Mouse (Mus musculus) CD8-positive naive resting alpha-beta T cell, adult 2 months (primary cell): ENCODE results near the gene Prok1.

ENCODE experiments used
- DNase-seq, 2 experiments: peaks; one replicate each; pipeline ENCODE4 v3.0.0; 2022; ENCODE audit warnings: low read depth in 2 of 2, low spot score in 2 of 2

Gene Prok1

GRCm38 (mm10) chr3:107238471-107238980 is 981 bp downstream of the Prok1 start:
- DNase-seq: no peak

GRCm38 (mm10) chr3:107238051-107238450 is 1.5 kb downstream of the Prok1 start:
- no peak for DNase-seq

- DNase-seq: no peak
Observed at GRCm38 (mm10) chr3:107233945-107234344, 5.6 kb downstream of the Prok1 start.

- DNase-seq: peak; percentile 73 to 79
Observed at GRCm38 (mm10) chr3:107233351-107233813, 6.1 kb downstream of the Prok1 start.

- DNase-seq: no peak
Observed at GRCm38 (mm10) chr3:107231202-107231601, 8.3 kb downstream of the Prok1 start.

- no peak for DNase-seq
Observed at GRCm38 (mm10) chr3:107230527-107230926, 9.0 kb downstream of the Prok1 start, which contains the start of gene A630076J17Rik. TSS of gene A630076J17Rik (plus strand) at chr3:107230614.

GRCm38 (mm10) chr3:107229822-107230221 is 9.7 kb downstream of the Prok1 start:
- no peak for DNase-seq

GRCm38 (mm10) chr3:107229221-107229620 is 10.3 kb downstream of the Prok1 start:
- DNase-seq: no peak

GRCm38 (mm10) chr3:107225820-107226219 is 13.7 kb downstream of the Prok1 start:
- no peak for DNase-seq

- no peak for DNase-seq
Observed at GRCm38 (mm10) chr3:107223230-107223629, 16.3 kb downstream of the Prok1 start.

- DNase-seq: no peak
Observed at GRCm38 (mm10) chr3:107221608-107222007, 17.9 kb downstream of the Prok1 start, which contains the start of gene Cym. TSS of gene Cym (minus strand) at chr3:107221732.

GRCm38 (mm10) chr3:107218572-107218971 is 20.9 kb downstream of the Prok1 start:
- DNase-seq: no peak

- DNase-seq: no peak
Observed at GRCm38 (mm10) chr3:107217101-107217480, 22.4 kb downstream of the Prok1 start.

- DNase-seq: no peak
Observed at GRCm38 (mm10) chr3:107216400-107217100, 23.0 kb downstream of the Prok1 start.

GRCm38 (mm10) chr3:107214606-107215005 is 24.9 kb downstream of the Prok1 start:
- DNase-seq: no peak

GRCm38 (mm10) chr3:107207625-107208253 is 31.8 kb downstream of the Prok1 start:
- no peak for DNase-seq

GRCm38 (mm10) chr3:107206490-107207150 is 32.9 kb downstream of the Prok1 start:
- DNase-seq: no peak

GRCm38 (mm10) chr3:107205994-107206393 is 33.5 kb downstream of the Prok1 start:
- peak; percentile 55 to 65 for DNase-seq

- DNase-seq: no peak
Observed at GRCm38 (mm10) chr3:107205170-107205569, 34.3 kb downstream of the Prok1 start.

GRCm38 (mm10) chr3:107204413-107204812 is 35.1 kb downstream of the Prok1 start:
- no peak for DNase-seq

- DNase-seq: no peak
Observed at GRCm38 (mm10) chr3:107201310-107202180, 38.0 kb downstream of the Prok1 start.
